Mouse (Mus musculus) heart, embryonic 15.5 days (tissue): ENCODE data around the gene Arhgef3. TPM values are rescaled to one million over a fixed set of nuclear protein-coding genes. Genes with fewer than 3 reads are reported as not detected.

Experiments
- ATAC-seq: fragments of 200-750 bp; cut with Nextera tagmentation; replicated peaks from 2 replicates; pipeline ENCODE4 v1.8.0; 2017; ENCODE audit warnings: low read depth, moderate TSS enrichment; ENCODE audit not compliant: insufficient number of reproducible peaks, insufficient read depth, low FRiP score
- H3K27ac ChIP-seq: fragments of 300-500 bp; sonication (generic); 2 replicates; pipeline ENCODE4 v1.5.1; 2015; ENCODE audit warnings: mild to moderate bottlenecking, inconsistent platforms
- H3K27me3 ChIP-seq: fragments of 300-500 bp; sonication (generic); 2 replicates; pipeline ENCODE4 v1.6.1; 2015; ENCODE audit warnings: inconsistent platforms
- H3K36me3 ChIP-seq: fragments of 300-500 bp; sonication (generic); 2 replicates; pipeline ENCODE4 v1.6.1; 2015; ENCODE audit warnings: mild to moderate bottlenecking, inconsistent platforms
- H3K4me1 ChIP-seq: fragments of 300-500 bp; sonication (generic); replicated peaks from 2 replicates; pipeline ENCODE4 v1.6.1; 2015; ENCODE audit warnings: inconsistent platforms
- H3K4me2 ChIP-seq: fragments of 300-500 bp; sonication (generic); 2 replicates; pipeline ENCODE4 v1.6.1; 2015; ENCODE audit warnings: inconsistent platforms, mild to moderate bottlenecking, moderate library complexity
- H3K4me3 ChIP-seq: fragments of 300-500 bp; sonication (generic); 2 replicates; pipeline ENCODE4 v1.5.1; 2015; ENCODE audit warnings: mild to moderate bottlenecking, inconsistent platforms
- H3K9ac ChIP-seq: fragments of 300-500 bp; sonication (generic); 2 replicates; pipeline ENCODE4 v1.6.1; 2015; ENCODE audit warnings: mild to moderate bottlenecking, inconsistent platforms
- H3K9me3 ChIP-seq: fragments of 300-500 bp; sonication (generic); replicated peaks from 2 replicates; pipeline ENCODE4 v1.6.1; 2016; ENCODE audit warnings: inconsistent platforms
- WGBS: fragments of 180-500 bp; shearing (Covaris S2); methylation state at CpG from one replicate; pipeline ENCODE4 v1.1.7; 2015; ENCODE audit warnings: mixed read lengths; 5-methylcytosine and 5-hydroxymethylcytosine counted together
- polyA plus RNA-seq: library from polyadenylated mRNA; unstranded; fragments of >200 nt; fragmentation: Nextera tagmentation; extraction: Ambion mirVana; gene quantifications from 2 replicates; pipeline ENCODE4 v1.2.1, GENCODE M21; 2015

Arhgef3 gene
- polyA plus RNA-seq, 1 experiment from 2014 or later, result 14.7 TPM

DNA sequence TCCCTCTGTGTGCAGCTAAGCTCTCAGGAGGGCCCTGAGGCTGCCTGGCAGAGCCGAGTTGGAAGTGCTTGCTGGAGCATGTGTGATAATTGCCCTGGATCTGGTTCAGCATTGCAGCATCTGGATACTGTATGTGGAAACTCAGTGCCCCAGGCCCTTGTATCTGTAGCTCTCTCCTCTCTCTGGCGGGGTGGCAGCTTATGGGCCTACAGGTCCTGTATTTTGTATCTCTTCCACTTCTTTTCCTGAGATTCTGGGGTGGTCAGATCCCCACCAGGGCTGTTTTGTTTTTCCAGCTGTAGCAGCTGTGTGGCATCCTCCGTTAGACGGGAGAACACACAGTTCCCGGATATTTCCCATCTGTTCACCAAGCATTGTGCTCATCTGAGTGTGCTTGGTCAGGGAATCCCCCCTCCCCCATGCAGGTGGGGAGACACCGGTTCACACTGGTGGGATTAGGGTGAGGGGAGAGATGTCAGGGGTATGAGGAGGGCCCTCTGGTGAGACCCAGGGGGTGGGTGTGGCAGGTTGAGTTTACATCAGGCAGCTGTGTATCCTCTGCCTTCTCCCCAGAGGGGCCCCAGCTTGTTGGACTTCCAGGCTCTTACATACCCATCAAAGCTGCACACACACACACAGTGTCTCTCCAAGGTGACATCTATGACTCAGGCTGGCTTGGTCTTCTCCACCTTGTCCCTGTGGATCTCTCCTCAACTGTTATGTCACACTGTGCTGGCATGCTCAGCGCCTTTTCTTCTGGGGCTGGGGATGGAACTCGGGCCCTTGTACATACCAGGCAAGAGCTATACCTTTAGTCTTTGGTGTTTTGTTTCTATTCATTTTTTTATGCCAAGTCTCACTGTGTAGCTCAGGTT is 30.7 kb downstream of the Arhgef3 start:
- Histone ChIP-seq H3K27ac (peak overlapping the region; percentile 48), H3K4me1 (peaks cover 46% of the 10 kb centered on the region)
- 50% methylated on average over 8 of the region's 8 CpGs for WGBS

DNA sequence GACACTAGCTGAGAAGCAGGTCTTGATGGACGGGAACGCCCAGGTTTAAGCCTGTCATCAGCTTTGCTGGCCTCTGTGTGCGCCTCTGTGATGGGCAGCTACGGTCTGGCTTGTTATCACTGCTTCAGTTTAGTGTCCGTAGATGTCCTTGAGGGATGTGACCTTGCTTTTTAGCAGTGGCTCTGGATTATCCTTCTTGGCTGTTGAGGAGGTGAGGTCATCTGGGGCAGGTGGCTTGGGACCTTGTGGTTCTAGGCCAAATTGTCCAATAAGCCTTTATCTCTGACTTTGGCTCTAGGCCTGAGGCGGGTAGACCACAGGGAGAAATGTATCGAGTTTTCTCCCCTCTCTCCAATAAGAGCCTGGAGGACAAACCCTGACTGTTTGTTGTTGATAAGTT is 33.0 kb downstream of the Arhgef3 start:
- ATAC-seq, result no peak
- Histone ChIP-seq H3K4me3 (no peak overlapping the region), H3K9me3 (no peaks in the 10 kb centered on the region), H3K36me3 (no peaks in the 10 kb centered on the region), H3K27me3 (no peaks in the 10 kb centered on the region), H3K9ac (no peak overlapping the region), H3K4me2 (no peak overlapping the region), H3K27ac (no peak overlapping the region), H3K4me1 (peaks cover 54% of the 10 kb centered on the region)
- 40% methylated on average over 7 of the region's 7 CpGs for whole genome bisulfite sequencing

More for the DNA sequence above, 30.7 kb downstream of the Arhgef3 start:
- Histone ChIP-seq H3K9me3 (no peaks in the 10 kb centered on the region), H3K36me3 (no peaks in the 10 kb centered on the region), H3K9ac (no peak overlapping the region), H3K27me3 (no peaks in the 10 kb centered on the region), H3K4me2 (no peak overlapping the region), H3K4me3 (no peak overlapping the region)
- peak; percentile 24; the same call in 1 of the 2 replicates for ATAC-seq

- WGBS, result 90% methylated on average over 5 of the region's 5 CpGs
- no peak for ATAC-seq
- Histone ChIP-seq H3K9me3 (no peaks in the 10 kb centered on the region), H3K4me2 (no peak overlapping the region), H3K27me3 (no peaks in the 10 kb centered on the region), H3K9ac (no peak overlapping the region), H3K4me1 (peaks cover 54% of the 10 kb centered on the region), H3K4me3 (no peak overlapping the region), H3K27ac (peak overlapping the region; percentile 43), H3K36me3 (no peaks in the 10 kb centered on the region)
Measured at GRCm38 (mm10) chr14:27149401-27149800, 34.7 kb downstream of the Arhgef3 start.

DNA sequence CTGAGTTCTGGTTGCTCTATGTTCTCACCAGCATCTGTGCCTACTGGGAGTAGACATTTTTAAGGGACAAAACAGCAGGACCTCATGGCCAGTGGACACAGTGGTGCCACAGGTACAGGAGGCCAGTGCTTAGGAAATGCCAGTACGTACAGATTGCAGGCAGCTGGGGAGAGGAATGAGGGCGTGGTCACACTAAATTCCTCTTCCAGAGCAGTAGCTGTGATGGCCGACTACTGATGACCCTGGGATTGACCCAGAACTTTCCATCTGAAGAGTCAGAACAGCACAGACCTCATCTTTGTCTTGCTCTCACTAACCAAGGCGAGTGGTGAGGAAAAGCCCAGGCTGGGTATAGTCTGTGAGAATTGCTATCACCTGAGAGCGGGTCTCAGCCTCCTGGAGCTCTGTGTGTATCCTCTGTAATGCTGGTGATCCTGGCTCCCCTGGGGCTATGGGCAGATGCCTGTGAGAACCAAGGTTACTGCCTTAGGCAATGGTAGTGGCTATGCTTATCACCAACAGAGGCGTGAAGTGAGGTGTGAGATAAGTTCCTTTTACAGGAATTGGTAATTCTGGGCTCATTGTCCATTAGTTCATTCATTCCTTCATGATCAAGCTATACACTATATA is 35.4 kb downstream of the Arhgef3 start:
- WGBS, result 44% methylated on average over 6 of the region's 6 CpGs
- no peaks in the 10 kb centered on the region for H3K27me3 ChIP-seq
- no peaks in the 10 kb centered on the region for H3K36me3 ChIP-seq
- peaks cover 48% of the 10 kb centered on the region for H3K4me1 ChIP-seq
- peak overlapping the region; percentile 43 for H3K27ac ChIP-seq
- no peak overlapping the region for H3K9ac ChIP-seq
- ATAC-seq, result no peak
- H3K4me2 ChIP-seq, result no peak overlapping the region
- H3K9me3 ChIP-seq, result no peaks in the 10 kb centered on the region
- no peak overlapping the region for H3K4me3 ChIP-seq

DNA sequence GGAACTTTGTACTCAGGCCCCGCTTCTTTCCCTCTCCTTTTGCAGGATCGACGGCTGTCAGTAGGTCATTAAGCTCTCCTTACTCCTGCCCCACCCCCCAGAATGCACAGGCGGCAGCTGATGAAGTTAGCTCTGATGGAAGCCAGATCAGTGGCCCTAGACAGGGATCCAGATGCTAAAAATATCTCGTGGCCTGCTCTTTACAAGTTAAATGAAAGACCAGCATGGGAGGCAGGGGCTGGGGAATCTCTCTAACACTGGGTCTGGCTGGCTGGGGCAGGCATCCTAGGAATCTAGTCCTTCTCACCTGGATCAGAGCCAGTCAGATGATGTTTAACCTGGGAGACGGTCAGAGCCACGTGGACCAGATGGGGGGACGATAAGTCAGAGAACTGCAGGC is 36.7 kb downstream of the Arhgef3 start:
- 11% methylated on average over 8 of the region's 8 CpGs for WGBS
- peak; percentile 86 for ATAC-seq
- Histone ChIP-seq H3K9me3 (no peaks in the 10 kb centered on the region), H3K27me3 (no peaks in the 10 kb centered on the region), H3K9ac (no peak overlapping the region), H3K4me2 (peak overlapping the region; percentile 27), H3K36me3 (no peaks in the 10 kb centered on the region), H3K4me3 (no peak overlapping the region), H3K27ac (peak overlapping the region; percentile 91), H3K4me1 (peaks cover 44% of the 10 kb centered on the region)

GRCm38 (mm10) chr14:27155088-27155487 is 40.4 kb downstream of the Arhgef3 start:
- no peak overlapping the region for H3K4me3 ChIP-seq
- 73% methylated on average over 6 of the region's 6 CpGs for WGBS
- H3K4me1 ChIP-seq, result peaks cover 35% of the 10 kb centered on the region

DNA sequence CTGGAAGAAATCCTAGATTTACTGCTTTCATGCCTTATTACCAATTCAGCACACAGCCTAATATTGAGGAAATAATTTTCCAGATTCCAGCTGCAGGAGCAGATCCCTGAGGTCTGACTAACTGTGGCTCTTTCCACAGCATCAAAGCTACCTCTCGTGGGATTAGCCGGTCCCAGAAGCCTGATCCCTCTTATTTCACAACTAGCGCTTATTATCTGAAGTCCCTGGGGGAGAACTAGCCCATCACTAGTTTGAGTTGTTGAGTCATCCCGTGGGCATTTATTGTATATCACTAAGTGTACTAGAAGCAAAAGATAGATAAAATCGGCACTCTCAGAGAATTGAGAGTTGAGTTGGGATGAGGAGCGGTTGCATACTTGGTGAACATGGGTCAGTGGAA is 41.3 kb downstream of the Arhgef3 start:
- ATAC-seq, result no peak
- Histone ChIP-seq H3K27me3 (no peaks in the 10 kb centered on the region), H3K4me2 (no peak overlapping the region), H3K9me3 (no peaks in the 10 kb centered on the region), H3K9ac (no peak overlapping the region), H3K4me1 (peaks cover 27% of the 10 kb centered on the region), H3K4me3 (no peak overlapping the region), H3K27ac (no peak overlapping the region), H3K36me3 (no peaks in the 10 kb centered on the region)
- WGBS, result 73% methylated on average over 6 of the region's 6 CpGs

More at GRCm38 (mm10) chr14:27155088-27155487, 40.4 kb downstream of the Arhgef3 start:
- Histone ChIP-seq H3K27me3 (no peaks in the 10 kb centered on the region), H3K9me3 (no peaks in the 10 kb centered on the region), H3K27ac (no peak overlapping the region), H3K4me2 (no peak overlapping the region), H3K36me3 (no peaks in the 10 kb centered on the region), H3K9ac (no peak overlapping the region)
- ATAC-seq, result no peak

DNA sequence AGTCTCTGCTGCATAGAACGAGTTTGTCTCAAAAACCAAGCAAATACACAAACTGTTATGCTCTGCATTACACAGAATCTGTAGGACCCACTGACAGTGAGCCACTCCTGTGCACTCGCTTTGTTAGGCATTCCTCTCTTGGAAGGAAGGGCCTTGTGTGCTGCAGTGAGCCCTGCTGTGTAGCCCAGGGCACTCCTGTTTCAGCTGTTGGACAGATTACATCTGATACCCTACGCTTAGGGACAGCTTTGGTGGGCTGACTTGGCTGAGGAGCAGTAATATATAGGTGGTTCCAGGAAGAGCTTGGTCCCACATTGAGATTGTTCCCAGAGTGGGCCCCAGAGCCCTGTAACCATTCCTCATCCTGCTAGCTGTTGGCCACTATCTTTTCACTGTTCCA is 43.4 kb downstream of the Arhgef3 start:
- no peak overlapping the region for H3K27ac ChIP-seq
- no peaks in the 10 kb centered on the region for H3K36me3 ChIP-seq
- H3K9me3 ChIP-seq, result no peaks in the 10 kb centered on the region
- peaks cover 13% of the 10 kb centered on the region for H3K4me1 ChIP-seq
- H3K4me2 ChIP-seq, result no peak overlapping the region
- H3K4me3 ChIP-seq, result no peak overlapping the region
- no peak for ATAC-seq
- 65% methylated on average over 3 of the region's 3 CpGs for WGBS
- peaks cover 3% of the 10 kb centered on the region; the same call in 1 of the 2 replicates for H3K27me3 ChIP-seq
- H3K9ac ChIP-seq, result no peak overlapping the region

- Histone ChIP-seq H3K4me1 (peaks cover 13% of the 10 kb centered on the region), H3K27ac (no peak overlapping the region), H3K27me3 (peaks cover 3% of the 10 kb centered on the region; the same call in 1 of the 2 replicates), H3K4me2 (no peak overlapping the region), H3K36me3 (no peaks in the 10 kb centered on the region), H3K9ac (no peak overlapping the region), H3K9me3 (no peaks in the 10 kb centered on the region), H3K4me3 (no peak overlapping the region)
- ATAC-seq, result no peak; the same call in 1 of the 2 replicates
- WGBS, result 27% methylated on average over 2 of the region's 2 CpGs
Measured at GRCm38 (mm10) chr14:27158782-27159181, 44.1 kb downstream of the Arhgef3 start.

GRCm38 (mm10) chr14:27160762-27161161 is 46.1 kb downstream of the Arhgef3 start:
- no peak for ATAC-seq
- WGBS, result 87% methylated on average over 7 of the region's 7 CpGs
- H3K36me3 ChIP-seq, result no peaks in the 10 kb centered on the region

DNA sequence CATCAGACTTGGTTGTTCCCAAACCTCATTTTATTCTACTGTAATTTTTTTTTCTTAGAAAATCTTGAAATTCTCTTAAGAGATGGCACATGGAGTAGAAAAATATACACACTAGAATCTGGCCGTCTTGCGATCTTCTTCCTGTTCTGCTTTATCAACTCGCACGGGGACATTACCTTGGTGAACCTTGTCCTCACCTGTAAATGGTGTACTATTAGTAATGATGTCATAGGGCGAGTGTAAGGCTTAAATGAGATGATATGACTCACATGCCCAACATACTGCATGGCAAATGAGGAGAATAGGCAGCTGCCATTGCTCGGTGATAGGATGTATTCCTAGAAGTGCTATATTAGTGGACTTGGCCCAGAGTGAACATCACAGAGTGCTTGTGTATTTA is 49.9 kb downstream of the Arhgef3 start:
- H3K4me2 ChIP-seq, result no peak overlapping the region
- no peak overlapping the region for H3K27ac ChIP-seq
- no peaks in the 10 kb centered on the region for H3K9me3 ChIP-seq
- peaks cover 23% of the 10 kb centered on the region for H3K4me1 ChIP-seq
- no peaks in the 10 kb centered on the region for H3K36me3 ChIP-seq
- no peak for ATAC-seq
- no peak overlapping the region for H3K9ac ChIP-seq
- 84% methylated on average over 6 of the region's 6 CpGs for WGBS
- peaks cover 3% of the 10 kb centered on the region; the same call in 1 of the 2 replicates for H3K27me3 ChIP-seq
- no peak overlapping the region for H3K4me3 ChIP-seq

More at GRCm38 (mm10) chr14:27160762-27161161, 46.1 kb downstream of the Arhgef3 start:
- Histone ChIP-seq H3K4me3 (no peak overlapping the region), H3K4me1 (peaks cover 13% of the 10 kb centered on the region), H3K9me3 (no peaks in the 10 kb centered on the region), H3K27ac (no peak overlapping the region), H3K9ac (no peak overlapping the region), H3K27me3 (peaks cover 3% of the 10 kb centered on the region; the same call in 1 of the 2 replicates), H3K4me2 (no peak overlapping the region)
